Mouse (Mus musculus): Measurements from ENCODE around the gene Catsperz.

- TF ChIP-seq GATA1 (IDR thresholded peaks at IDR 0.05; ENCODE audit: low read length), result no peak
- TF ChIP-seq TAL1 (IDR thresholded peaks at IDR 0.05; ENCODE audit: low read length), result no peak
Observed at GRCm38 (mm10) chr19:6919876-6920740, 5.1 kb downstream of the Catsperz start.

Data from erythroblast, embryonic 14.5 days (primary cell).